In genomic region chr2:34249961-34250658, GRCm38 (mm10) we compare ENCODE assay signal across 8 mouse cellular contexts.
DNase-seq lines count a peak whose midpoint lies in the region; ATAC-seq lines count a peak whose summit lies in the region.

No protein-coding gene starts in this region.

- peaks cover 38% of the 10 kb centered on the region for H3K4me1 ChIP-seq in lung, embryonic 16.5 days (replicated peaks; ENCODE audit: control insufficient read depth, insufficient read depth, low read length)
- H3K4me1 ChIP-seq in embryonic facial prominence, embryonic 14.5 days (ENCODE audit: control insufficient read depth, insufficient read depth, low read length): peaks cover 19% of the 10 kb centered on the region
- H3K4me1 ChIP-seq in intestine, embryonic 15.5 days (replicated peaks): peaks cover 3% of the 10 kb centered on the region
- peaks cover 61% of the 10 kb centered on the region for H3K4me1 ChIP-seq in neural tube, embryonic 13.5 days (replicated peaks)

- ATAC-seq in lung, embryonic 16.5 days (ENCODE audit: low read depth): peak; percentile 18; the same call in 1 of the 2 replicates
- ATAC-seq in embryonic facial prominence, embryonic 14.5 days (ENCODE audit: low read depth): peak; percentile 72
- peak; percentile 55 for ATAC-seq in intestine, embryonic 15.5 days
- ATAC-seq in neural tube, embryonic 13.5 days (ENCODE audit: low read depth): peak; percentile 67

- peak overlapping the region; percentile 86 for H3K27ac ChIP-seq in lung, embryonic 16.5 days (ENCODE audit: low read length)
- H3K27ac ChIP-seq in embryonic facial prominence, embryonic 14.5 days (replicated peaks; ENCODE audit: low read depth, low read length): peak overlapping the region; percentile 84
- H3K27ac ChIP-seq in intestine, embryonic 15.5 days: no peak overlapping the region
- peak overlapping the region; percentile 93 for H3K27ac ChIP-seq in neural tube, embryonic 13.5 days (replicated peaks)

- intact Hi-C loops in left cerebral cortex, postnatal 36 days (cut with DNase I): loop anchor here (5.0 kb wide), 1 partner anchor 112 kb away; no protein-coding TSS in a partner anchor

- no peaks in the 10 kb centered on the region for H3K9me3 ChIP-seq in lung, embryonic 16.5 days (ENCODE audit: control insufficient read depth, low read length)
- H3K9me3 ChIP-seq in embryonic facial prominence, embryonic 14.5 days (ENCODE audit: control insufficient read depth, low read length): no peaks in the 10 kb centered on the region
- no peaks in the 10 kb centered on the region for H3K9me3 ChIP-seq in intestine, embryonic 15.5 days
- no peaks in the 10 kb centered on the region for H3K9me3 ChIP-seq in neural tube, embryonic 13.5 days

- peak overlapping the region; percentile 58 for H3K4me3 ChIP-seq in lung, embryonic 16.5 days (ENCODE audit: low read length)
- peak overlapping the region; percentile 57 for H3K4me3 ChIP-seq in embryonic facial prominence, embryonic 14.5 days (ENCODE audit: low read depth, low read length)
- H3K4me3 ChIP-seq in intestine, embryonic 15.5 days (replicated peaks): peak overlapping the region; percentile 37
- H3K4me3 ChIP-seq in neural tube, embryonic 13.5 days: peak overlapping the region; percentile 43

- no peaks in the 10 kb centered on the region for H3K36me3 ChIP-seq in lung, embryonic 16.5 days (ENCODE audit: control insufficient read depth, insufficient read depth, low read length)
- H3K36me3 ChIP-seq in embryonic facial prominence, embryonic 14.5 days (ENCODE audit: control insufficient read depth, insufficient read depth, low read length): no peaks in the 10 kb centered on the region
- H3K36me3 ChIP-seq in intestine, embryonic 15.5 days: no peaks in the 10 kb centered on the region
- no peaks in the 10 kb centered on the region for H3K36me3 ChIP-seq in neural tube, embryonic 13.5 days

- 6% methylated on average over 18 of the region's 18 CpGs for WGBS in lung, embryonic 16.5 days
- WGBS in embryonic facial prominence, embryonic 14.5 days: 4% methylated on average over 18 of the region's 18 CpGs
- WGBS in intestine, embryonic 15.5 days: 9% methylated on average over 18 of the region's 18 CpGs
- WGBS in neural tube, embryonic 13.5 days: 5% methylated on average over 18 of the region's 18 CpGs

- H3K4me2 ChIP-seq in lung, embryonic 16.5 days (ENCODE audit: low read depth, low read length): peak overlapping the region; percentile 80
- H3K4me2 ChIP-seq in embryonic facial prominence, embryonic 14.5 days (ENCODE audit: low read depth, low read length): peak overlapping the region; percentile 84
- peak overlapping the region; percentile 87 for H3K4me2 ChIP-seq in intestine, embryonic 15.5 days (replicated peaks)
- H3K4me2 ChIP-seq in neural tube, embryonic 13.5 days: peak overlapping the region; percentile 77

- H3K9ac ChIP-seq in lung, embryonic 16.5 days (ENCODE audit: low read length): peak overlapping the region; percentile 71
- H3K9ac ChIP-seq in embryonic facial prominence, embryonic 14.5 days (ENCODE audit: low read depth, low read length): peak overlapping the region; percentile 67
- peak overlapping the region; percentile 47 for H3K9ac ChIP-seq in intestine, embryonic 15.5 days
- H3K9ac ChIP-seq in neural tube, embryonic 13.5 days: peak overlapping the region; percentile 69

- H3K27me3 ChIP-seq in lung, embryonic 16.5 days (ENCODE audit: control insufficient read depth, insufficient read depth, low read depth, low read length): no peaks in the 10 kb centered on the region
- no peaks in the 10 kb centered on the region for H3K27me3 ChIP-seq in embryonic facial prominence, embryonic 14.5 days (replicated peaks; ENCODE audit: control insufficient read depth, insufficient read depth, low read length)
- H3K27me3 ChIP-seq in intestine, embryonic 15.5 days (replicated peaks): no peaks in the 10 kb centered on the region
- no peaks in the 10 kb centered on the region for H3K27me3 ChIP-seq in neural tube, embryonic 13.5 days

- no peak for DNase-seq in lung, postnatal 4 days
- DNase-seq in embryonic facial prominence, embryonic 14.5 days (ENCODE audit: low spot score): peak; percentile 25
- DNase-seq in left cerebral cortex, postnatal 36 days (ENCODE audit: low spot score in 2 of 2): no peak
- no peak for DNase-seq in retina, embryonic 14.5 days (ENCODE audit: low spot score)
- no peak for DNase-seq in testis, postnatal 14 days (ENCODE audit: low spot score)

Comparison
In these comparisons a context has a peak if more than half of its experiments do, and no peak if none do; other contexts are left out.
1. ATAC-seq: peak in every context shown above with its lines; median percentile 72 in embryonic facial prominence, embryonic 14.5 days; 67 in neural tube, embryonic 13.5 days; 55 in intestine, embryonic 15.5 days; 18 in lung, embryonic 16.5 days.